Mouse (Mus musculus): ENCODE results near the gene Gjb2. TPM values are rescaled to one million over a fixed set of nuclear protein-coding genes. Genes with fewer than 3 reads are reported as not detected.

Gjb2 gene
- total and polyA plus RNA-seq, 2 experiments from 2014 or later, result 9.9 to 19.1 TPM

DNA sequence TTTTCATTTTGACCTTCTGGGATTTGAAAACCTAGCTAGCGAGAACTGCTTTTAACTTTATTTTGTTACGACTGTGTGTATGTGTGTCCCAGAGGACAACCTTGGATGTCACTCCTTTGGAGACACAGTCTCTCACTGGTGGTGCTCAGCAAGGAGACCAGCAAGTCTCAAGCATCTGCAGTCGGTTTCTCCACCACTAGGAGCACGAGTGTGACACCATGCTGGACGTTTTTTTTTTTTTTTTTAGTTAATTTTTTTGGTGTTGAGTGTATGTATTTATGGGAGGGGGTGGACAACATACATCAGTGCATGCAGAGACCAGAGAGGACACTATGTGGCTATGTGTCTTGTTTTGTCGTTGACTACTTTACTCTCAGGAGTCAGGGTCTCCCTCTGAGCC lies 51.8 kb downstream of the Gjb2 start:
- Histone ChIP-seq H3K27me3 (ENCODE audit: insufficient read depth, low read length) (peaks cover 22% of the 10 kb centered on the region), H3K4me1 (ENCODE audit: insufficient read depth, low read length) (no peaks in the 10 kb centered on the region), H3K27ac (no peak overlapping the region), H3K9ac (replicated peaks; ENCODE audit: low read length) (no peak overlapping the region), H3K9me3 (ENCODE audit: low read length) (no peaks in the 10 kb centered on the region), H3K4me3 (ENCODE audit: low read length) (no peak overlapping the region), H3K36me3 (ENCODE audit: insufficient read depth, low read length) (no peaks in the 10 kb centered on the region), H3K4me2 (ENCODE audit: low read depth, low read length) (no peak overlapping the region)
- TF ChIP-seq CTCF (IDR thresholded peaks at IDR 0.05; ENCODE audit: low read depth), result no peak
- no peak for ATAC-seq
- DNase-seq (ENCODE audit: low spot score), result no peak
- WGBS, result 67% methylated on average over 6 of the region's 6 CpGs

Other genes with a start within 250 kb of the Gjb2 start
- gene Zmym2, start 218.0 kb downstream of the Gjb2 start, total RNA-seq (2014; rRNA removed), result 27.3 and 37.1 TPM in 2 replicates
- 28.5 TPM in 2 replicates for gene Zmym2, start 218.0 kb downstream of the Gjb2 start, polyA plus RNA-seq (2015; fragmentation: Nextera tagmentation; extraction: Ambion mirVana)
- gene Gja3, start 46.6 kb downstream of the Gjb2 start, total RNA-seq (2014; rRNA removed), result 0.52 TPM in 1 of 2 replicates, not detected in the other
- 0.76 and 1.4 TPM in 2 replicates for gene Gja3, start 46.6 kb downstream of the Gjb2 start, polyA plus RNA-seq (2015; fragmentation: Nextera tagmentation; extraction: Ambion mirVana)
- 0.11 TPM in 1 of 2 replicates, not detected in the other for gene Gm4491, start 11.2 kb upstream of the Gjb2 start, total RNA-seq (2014; rRNA removed)
- gene Gm4491, start 11.2 kb upstream of the Gjb2 start, polyA plus RNA-seq (2015; fragmentation: Nextera tagmentation; extraction: Ambion mirVana), result 0.11 TPM in 1 of 2 replicates, not detected in the other
- 19.5 and 25.6 TPM in 2 replicates for gene Gjb6, start 28.9 kb upstream of the Gjb2 start, total RNA-seq (2014; rRNA removed)
- 29.6 and 30.6 TPM in 2 replicates for gene Gjb6, start 28.9 kb upstream of the Gjb2 start, polyA plus RNA-seq (2015; fragmentation: Nextera tagmentation; extraction: Ambion mirVana)